Mouse (Mus musculus) myocyte (in vitro differentiated cells): ENCODE data around the gene Nmt2. TPM values are rescaled to one million over a fixed set of nuclear protein-coding genes. Genes with fewer than 3 reads are reported as not detected.

Experiments
- H3K27me3 ChIP-seq: one replicate; pipeline ENCODE4 v1.6.1; 2011; ENCODE audit not compliant: control insufficient read depth, insufficient read depth, insufficient read length
- H3K36me3 ChIP-seq: one replicate; pipeline ENCODE4 v1.6.1; 2011; ENCODE audit not compliant: control insufficient read depth, insufficient read depth
- H3K4me2 ChIP-seq: one replicate; pipeline ENCODE4 v1.6.1; 2011; ENCODE audit warnings: low read depth, control low read depth
- H3K4me3 ChIP-seq: one replicate; pipeline ENCODE4 v1.5.1; 2011; ENCODE audit warnings: mild to moderate bottlenecking, control low read depth, moderate library complexity
- H3K79me2 ChIP-seq: one replicate; pipeline ENCODE4 v1.6.1; 2011; ENCODE audit not compliant: control insufficient read depth, insufficient read depth
- H3ac ChIP-seq: one replicate; pipeline ENCODE4 v1.6.1; 2011; ENCODE audit not compliant: control insufficient read depth, insufficient read length
- CEBPB ChIP-seq: IDR thresholded peaks from 2 replicates; pipeline ENCODE4 v1.6.1; 2011; ENCODE audit warnings: mild to moderate bottlenecking, moderate library complexity; ENCODE audit not compliant: poor library complexity, insufficient read depth, severe bottlenecking
- E2F4 ChIP-seq: IDR thresholded peaks from one replicate; pipeline ENCODE4 v1.6.1; 2011; ENCODE audit warnings: mild to moderate bottlenecking, control low read depth, moderate library complexity; ENCODE audit not compliant: insufficient read depth
- MAX ChIP-seq: IDR thresholded peaks from one replicate; pipeline ENCODE4 v1.6.1; 2011; ENCODE audit warnings: low read depth, mild to moderate bottlenecking, control low read depth
- MYOD1 ChIP-seq, 3 experiments: IDR thresholded peaks; one replicate each; pipeline ENCODE4 v1.6.1; 2011; ENCODE audit warnings: control low read depth in 2 of 3, low read depth in 2 of 3, mild to moderate bottlenecking in 2 of 3, moderate library complexity in 1 of 3; ENCODE audit not compliant: insufficient read length in 2 of 3, control insufficient read depth in 1 of 3
- MYOG ChIP-seq, 3 experiments: IDR thresholded peaks; one replicate each; pipeline ENCODE4 v1.6.1; 2011; ENCODE audit warnings: control low read depth in 2 of 3, low read depth in 2 of 3, mild to moderate bottlenecking in 2 of 3; ENCODE audit not compliant: insufficient read length in 2 of 3, control insufficient read depth in 1 of 3, insufficient read depth in 1 of 3
- POLR2A ChIP-seq: IDR thresholded peaks from one replicate; pipeline ENCODE4 v1.6.1; 2011; ENCODE audit warnings: low read depth, mild to moderate bottlenecking, control low read depth, moderate library complexity; ENCODE audit not compliant: insufficient read length
- POLR2AphosphoS2 ChIP-seq: IDR thresholded peaks from one replicate; pipeline ENCODE4 v1.6.1; 2011; ENCODE audit warnings: low read depth, control low read depth; ENCODE audit not compliant: insufficient read length
- REST ChIP-seq: IDR thresholded peaks from one replicate; pipeline ENCODE4 v1.6.1; 2011; ENCODE audit warnings: mild to moderate bottlenecking, control low read depth, moderate library complexity; ENCODE audit not compliant: insufficient read depth, insufficient read length
- SRF ChIP-seq: IDR thresholded peaks from one replicate; pipeline ENCODE4 v1.6.1; 2011; ENCODE audit warnings: low read depth; ENCODE audit not compliant: control insufficient read depth, insufficient read length
- TCF12 ChIP-seq: IDR thresholded peaks from one replicate; pipeline ENCODE4 v1.6.1; 2011; ENCODE audit warnings: mild to moderate bottlenecking, control low read depth; ENCODE audit not compliant: poor library complexity, insufficient read depth, severe bottlenecking
- TCF3 ChIP-seq: IDR thresholded peaks from one replicate; pipeline ENCODE4 v1.6.1; 2011; ENCODE audit warnings: low read depth, control low read depth; ENCODE audit not compliant: insufficient read length
- USF1 ChIP-seq: IDR thresholded peaks from one replicate; pipeline ENCODE4 v1.6.1; 2011; ENCODE audit warnings: low read depth, mild to moderate bottlenecking, control low read depth, moderate library complexity
- polyA plus RNA-seq: library from polyadenylated mRNA; unstranded; fragments of >200 nt; fragmentation: generic; extraction: Trizol; gene quantifications from one replicate; pipeline ENCODE4 v1.2.1, GENCODE M21; 2012; ENCODE audit warnings: missing spikeins

Gene Nmt2
- polyA plus RNA-seq, 1 experiment, result 14.5 TPM

- H3K79me2 ChIP-seq, result peaks cover 47% of the 10 kb centered on the region
Observed at GRCm38 (mm10) chr2:3284473-3285180, 615 bp downstream of the Nmt2 start.

GRCm38 (mm10) chr2:3285181-3285530 is 1.1 kb downstream of the Nmt2 start:
- Histone ChIP-seq H3K4me2 (peak overlapping the region; percentile 84), H3K79me2 (peaks cover 53% of the 10 kb centered on the region), H3K36me3 (no peaks in the 10 kb centered on the region), H3K27me3 (no peaks in the 10 kb centered on the region), H3ac (peak overlapping the region; percentile 50), H3K4me3 (peak overlapping the region; percentile 79)
- no peak for TF ChIP-seq CEBPB
- TF ChIP-seq MYOG (IDR thresholded peaks at IDR 0.05; ENCODE audit: control insufficient read depth in 1 of 3, insufficient read depth in 1 of 3, insufficient read length in 2 of 3, low read depth in 2 of 3), result no peak
- no peak for TF ChIP-seq E2F4
- TF ChIP-seq POLR2AphosphoS2, result no peak
- no peak for TF ChIP-seq SRF
- no peak for TF ChIP-seq TCF12

More at GRCm38 (mm10) chr2:3284473-3285180, 615 bp downstream of the Nmt2 start:
- Histone ChIP-seq H3K36me3 (no peaks in the 10 kb centered on the region), H3ac (peak overlapping the region; percentile 50), H3K27me3 (no peaks in the 10 kb centered on the region), H3K4me3 (peak overlapping the region; percentile 79), H3K4me2 (peak overlapping the region; percentile 84)
- TF ChIP-seq MYOG (IDR thresholded peaks at IDR 0.05; ENCODE audit: control insufficient read depth in 1 of 3, insufficient read depth in 1 of 3, insufficient read length in 2 of 3, low read depth in 2 of 3) (peak in 1 of 3 experiments; percentile 37), MYOD1 (IDR thresholded peaks at IDR 0.05; ENCODE audit: control insufficient read depth in 1 of 3, insufficient read length in 2 of 3, low read depth in 2 of 3) (peak in 1 of 3 experiments; percentile 52), POLR2AphosphoS2 (no peak), USF1 (no peak), REST (no peak), CEBPB (no peak)

- peak overlapping the region; percentile 84 for H3K4me2 ChIP-seq
- no peaks in the 10 kb centered on the region for H3K27me3 ChIP-seq
- peak overlapping the region; percentile 79 for H3K4me3 ChIP-seq
- TF ChIP-seq POLR2AphosphoS2, result no peak
- TF ChIP-seq E2F4, result no peak
- no peak for TF ChIP-seq MYOD1 (IDR thresholded peaks at IDR 0.05; ENCODE audit: control insufficient read depth in 1 of 3, insufficient read length in 2 of 3, low read depth in 2 of 3)
- no peak for TF ChIP-seq SRF
- TF ChIP-seq TCF3, result no peak
- no peak for TF ChIP-seq MYOG (IDR thresholded peaks at IDR 0.05; ENCODE audit: control insufficient read depth in 1 of 3, insufficient read depth in 1 of 3, insufficient read length in 2 of 3, low read depth in 2 of 3)
- no peak for TF ChIP-seq MAX
- no peak for TF ChIP-seq REST
- no peak for TF ChIP-seq TCF12
- H3ac ChIP-seq, result no peak overlapping the region
- H3K36me3 ChIP-seq, result no peaks in the 10 kb centered on the region
- H3K79me2 ChIP-seq, result peaks cover 58% of the 10 kb centered on the region
Observed at GRCm38 (mm10) chr2:3285709-3286108, 1.7 kb downstream of the Nmt2 start.

- H3K4me2 ChIP-seq, result no peak overlapping the region
- H3K79me2 ChIP-seq, result peaks cover 63% of the 10 kb centered on the region
- H3K36me3 ChIP-seq, result no peaks in the 10 kb centered on the region
- H3K27me3 ChIP-seq, result no peaks in the 10 kb centered on the region
- H3ac ChIP-seq, result no peak overlapping the region
- no peak for TF ChIP-seq POLR2AphosphoS2
- no peak for TF ChIP-seq CEBPB
- no peak for TF ChIP-seq MAX
- TF ChIP-seq E2F4, result no peak
- no peak for TF ChIP-seq MYOG (IDR thresholded peaks at IDR 0.05; ENCODE audit: control insufficient read depth in 1 of 3, insufficient read depth in 1 of 3, insufficient read length in 2 of 3, low read depth in 2 of 3)
- TF ChIP-seq REST, result no peak
- TF ChIP-seq TCF12, result no peak
- no peak for TF ChIP-seq TCF3
- no peak for TF ChIP-seq MYOD1 (IDR thresholded peaks at IDR 0.05; ENCODE audit: control insufficient read depth in 1 of 3, insufficient read length in 2 of 3, low read depth in 2 of 3)
- no peak for TF ChIP-seq SRF
- TF ChIP-seq POLR2A, result no peak
- TF ChIP-seq USF1, result no peak
- H3K4me3 ChIP-seq, result peak overlapping the region; percentile 79
Observed at GRCm38 (mm10) chr2:3286243-3286642, 2.2 kb downstream of the Nmt2 start.

DNA sequence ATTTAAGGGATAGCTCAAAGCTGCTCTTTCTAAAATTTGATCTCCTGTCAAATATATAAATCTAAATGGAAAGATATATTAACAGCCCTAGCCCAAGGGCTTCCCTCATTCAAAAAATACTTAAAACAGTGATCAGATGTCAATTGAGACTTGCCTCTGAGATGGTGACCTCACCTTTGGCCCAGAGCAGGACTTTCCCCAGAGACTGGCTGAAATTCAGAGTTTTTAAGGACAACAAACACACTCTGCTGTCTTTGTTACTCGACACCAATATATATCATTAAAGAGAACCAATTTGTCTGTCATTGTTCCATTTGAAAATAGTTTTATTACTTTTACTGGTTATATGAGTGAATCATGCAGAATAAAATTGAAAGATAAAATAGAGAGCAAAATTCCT is 5.6 kb downstream of the Nmt2 start:
- H3K4me3 ChIP-seq, result no peak overlapping the region
- no peak for TF ChIP-seq CEBPB
- TF ChIP-seq POLR2AphosphoS2, result no peak
- no peak for TF ChIP-seq MAX
- no peaks in the 10 kb centered on the region for H3K36me3 ChIP-seq
- H3K79me2 ChIP-seq, result peaks cover 97% of the 10 kb centered on the region
- no peak overlapping the region for H3ac ChIP-seq
- H3K4me2 ChIP-seq, result no peak overlapping the region
- no peaks in the 10 kb centered on the region for H3K27me3 ChIP-seq
